22 mouse cellular contexts compared by ENCODE assay signal in the genomic region with DNA sequence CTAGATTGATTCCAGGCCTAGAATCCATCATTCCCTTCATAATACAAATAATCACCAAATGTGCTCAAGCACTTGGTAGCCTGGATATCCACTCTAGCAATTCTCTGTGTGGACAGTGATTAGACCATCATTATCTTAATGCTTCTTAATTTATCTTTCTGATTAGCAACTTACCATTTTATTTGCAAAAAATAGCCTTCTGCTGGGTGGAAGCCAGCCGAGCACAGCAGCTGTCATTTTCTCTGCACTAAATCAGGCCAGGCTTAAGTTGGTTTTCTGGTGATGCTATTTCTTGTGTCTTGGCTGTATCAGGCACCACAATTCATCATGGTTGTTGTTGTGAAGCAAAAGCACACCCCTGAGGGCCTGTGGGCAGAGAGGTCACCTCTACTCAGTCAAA.
DNase-seq lines count a peak whose midpoint lies in the region; TF ChIP-seq lines count a peak whose summit lies in the region.
"Had no signal": no experiment of that assay in that cellular context is flagged by ENCODE, and none has a peak within 500 bp of the region (broad histone marks: within the 10 kb centered on the region; RNA-seq: fewer than 3 reads in every experiment).

No protein-coding gene starts in this region.

- intact Hi-C loops in gastrocnemius, adult 2 months (cut with DNase I) = no loop called here

- no peak for DNase-seq in gastrocnemius, adult 2 months
- no peak for DNase-seq in gastrocnemius, postnatal 10 days
- no peak for DNase-seq in layer of hippocampus, adult 2 months (ENCODE audit: low spot score in 2 of 2)
- no peak for DNase-seq in layer of hippocampus, postnatal 36 days
- DNase-seq in brain, adult 2 months (ENCODE audit: low read depth, low spot score) = peak; percentile 75
- DNase-seq in telencephalon, adult 2 months (ENCODE audit: low read depth, low spot score) = peak; percentile 51
- DNase-seq: adrenal gland, adult 2 months; adrenal gland, postnatal 14 days; cerebellum, adult 18-20 months; cerebellum, adult 9-10 months; cerebellum, postnatal 14 days; forebrain, postnatal 0 days; gastrocnemius, postnatal 25 days; heart, adult 18-20 months; heart, postnatal 10 days; heart, postnatal 36 days had no signal

- TF ChIP-seq CTCF in gastrocnemius, adult 2 months (IDR thresholded peaks at IDR 0.05) = no peak
- no peak for TF ChIP-seq CTCF in layer of hippocampus, adult 2 months (conservative IDR thresholded peaks at IDR 0.05)

- peak overlapping the region; percentile 13; the same call in 1 of the 2 replicates for H3K27ac ChIP-seq in gastrocnemius, adult 2 months
- peak overlapping the region; percentile 59; the same call in 1 of the 2 replicates for H3K27ac ChIP-seq in layer of hippocampus, adult 2 months
- H3K27ac ChIP-seq: embryonic facial prominence, embryonic 12.5 days; embryonic facial prominence, embryonic 15.5 days; heart, embryonic 15.5 days; hindbrain, embryonic 10.5 days; hindbrain, embryonic 14.5 days had no signal

- H3K4me3 ChIP-seq in gastrocnemius, adult 2 months = no peak overlapping the region
- no peak overlapping the region for H3K4me3 ChIP-seq in layer of hippocampus, adult 2 months
- H3K4me3 ChIP-seq: embryonic facial prominence, embryonic 12.5 days; embryonic facial prominence, embryonic 15.5 days; heart, embryonic 12.5 days; heart, embryonic 15.5 days; hindbrain, embryonic 10.5 days had no signal

Comparison
In these comparisons a context has a peak if more than half of its experiments do, and no peak if none do; other contexts are left out.
1. DNase-seq: peak in brain, adult 2 months (single experiment) and telencephalon, adult 2 months (single experiment); none in gastrocnemius, adult 2 months (single experiment), gastrocnemius, postnatal 10 days (single experiment), layer of hippocampus, adult 2 months (0 of 2) and layer of hippocampus, postnatal 36 days (0 of 2).